Mouse (Mus musculus): ENCODE measurements around the gene Mrpl10. TPM values are rescaled to one million over a fixed set of nuclear protein-coding genes. Genes with fewer than 3 reads are reported as not detected.

The Mrpl10 gene
- total and polyA plus RNA-seq, 2 experiments from 2014 or later: 56.6 to 67.7 TPM

DNA sequence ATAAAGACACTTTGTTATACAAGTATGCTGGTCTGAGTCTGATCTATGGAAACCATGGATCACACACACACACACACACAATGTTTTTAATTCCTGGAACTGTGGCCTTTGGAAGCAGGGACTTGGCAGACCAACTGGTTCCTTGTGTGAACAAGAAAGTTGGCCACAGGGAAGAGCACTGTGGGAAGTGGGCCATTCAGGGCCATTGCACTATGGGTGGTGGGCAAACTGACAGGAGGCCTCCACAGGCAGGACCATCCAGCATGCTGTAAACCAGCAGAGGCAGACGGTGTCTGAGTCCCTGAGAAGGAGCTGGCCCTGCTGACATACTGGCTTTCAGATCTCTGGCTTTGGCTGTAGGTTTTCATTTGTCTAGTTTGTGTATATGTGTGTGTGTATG, 28.0 kb downstream of the Mrpl10 start:
- H3K27ac ChIP-seq (ENCODE audit: low read depth, low read length): no peak overlapping the region
- H3K9me3 ChIP-seq (ENCODE audit: low read length): no peaks in the 10 kb centered on the region
- no peak overlapping the region for H3K9ac ChIP-seq (replicated peaks; ENCODE audit: low read length, poor library complexity, severe bottlenecking)
- no peaks in the 10 kb centered on the region for H3K4me1 ChIP-seq (ENCODE audit: insufficient read depth, low read length)
- H3K27me3 ChIP-seq (ENCODE audit: insufficient read depth, low read length): no peaks in the 10 kb centered on the region
- no peak for TF ChIP-seq CTCF (IDR thresholded peaks at IDR 0.05)
- no peak overlapping the region for H3K4me2 ChIP-seq (ENCODE audit: low read depth, low read length, poor library complexity, severe bottlenecking)
- DNase-seq (ENCODE audit: low spot score): peak; percentile 74
- WGBS: 56% methylated on average over 1 of the region's 1 CpGs
- peak; percentile 34; the same call in 1 of the 2 replicates for ATAC-seq (ENCODE audit: low FRiP score)
- H3K36me3 ChIP-seq (ENCODE audit: insufficient read depth, low read length): peaks cover 15% of the 10 kb centered on the region
- no peak overlapping the region for H3K4me3 ChIP-seq (ENCODE audit: low read depth, low read length)

- no peak overlapping the region for H3K4me2 ChIP-seq (ENCODE audit: low read depth, low read length, poor library complexity, severe bottlenecking)
- no peak overlapping the region for H3K27ac ChIP-seq (ENCODE audit: low read depth, low read length)
- H3K4me3 ChIP-seq (ENCODE audit: low read depth, low read length): no peak overlapping the region
- no peaks in the 10 kb centered on the region for H3K9me3 ChIP-seq (ENCODE audit: low read length)
- peaks cover 15% of the 10 kb centered on the region for H3K36me3 ChIP-seq (ENCODE audit: insufficient read depth, low read length)
- H3K4me1 ChIP-seq (ENCODE audit: insufficient read depth, low read length): no peaks in the 10 kb centered on the region
- no peaks in the 10 kb centered on the region for H3K27me3 ChIP-seq (ENCODE audit: insufficient read depth, low read length)
- no peak for DNase-seq (ENCODE audit: low spot score)
- TF ChIP-seq CTCF (IDR thresholded peaks at IDR 0.05): no peak
- H3K9ac ChIP-seq (replicated peaks; ENCODE audit: low read length, poor library complexity, severe bottlenecking): no peak overlapping the region
- WGBS: 84% methylated on average over 2 of the region's 2 CpGs
- no peak for ATAC-seq (ENCODE audit: low FRiP score)
Measured at GRCm38 (mm10) chr11:97069770-97070169, 28.4 kb downstream of the Mrpl10 start.

- no peak overlapping the region for H3K27ac ChIP-seq (ENCODE audit: low read depth, low read length)
- H3K27me3 ChIP-seq (ENCODE audit: insufficient read depth, low read length): no peaks in the 10 kb centered on the region
- ATAC-seq (ENCODE audit: low FRiP score) (no peak), DNase-seq (ENCODE audit: low spot score) (no peak)
- TF ChIP-seq CTCF (IDR thresholded peaks at IDR 0.05): no peak
- no peak overlapping the region for H3K4me2 ChIP-seq (ENCODE audit: low read depth, low read length, poor library complexity, severe bottlenecking)
- H3K9me3 ChIP-seq (ENCODE audit: low read length): no peaks in the 10 kb centered on the region
- H3K4me3 ChIP-seq (ENCODE audit: low read depth, low read length): no peak overlapping the region
- H3K36me3 ChIP-seq (ENCODE audit: insufficient read depth, low read length): peaks cover 15% of the 10 kb centered on the region
- H3K9ac ChIP-seq (replicated peaks; ENCODE audit: low read length, poor library complexity, severe bottlenecking): no peak overlapping the region
- no peaks in the 10 kb centered on the region for H3K4me1 ChIP-seq (ENCODE audit: insufficient read depth, low read length)
- WGBS: 75% methylated on average over 1 of the region's 1 CpGs
Measured at GRCm38 (mm10) chr11:97071129-97071528, 29.8 kb downstream of the Mrpl10 start.

DNA sequence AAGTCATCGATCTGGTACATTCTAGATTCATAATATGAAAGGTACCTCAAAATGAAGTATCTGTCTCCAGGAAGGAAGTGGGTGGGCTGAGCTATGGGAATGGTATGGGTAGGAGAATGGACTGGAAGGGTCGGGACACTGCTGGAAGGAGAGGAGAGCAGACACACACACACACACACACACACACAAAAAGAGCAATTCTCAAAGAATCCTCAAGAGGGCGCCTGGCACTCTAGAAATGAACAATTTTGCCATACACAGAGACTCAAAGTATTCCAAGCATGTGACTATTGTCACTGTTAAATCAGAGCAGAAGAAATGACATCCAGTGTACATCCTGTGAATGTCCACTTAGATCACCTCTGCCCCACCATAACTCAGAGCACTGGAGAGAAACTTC, 31.2 kb downstream of the Mrpl10 start:
- 26% methylated on average over 3 of the region's 3 CpGs for WGBS
- DNase-seq (ENCODE audit: low spot score) (peak; percentile 89), ATAC-seq (ENCODE audit: low FRiP score) (no peak)
- Histone ChIP-seq H3K27me3 (ENCODE audit: insufficient read depth, low read length) (no peaks in the 10 kb centered on the region), H3K9ac (replicated peaks; ENCODE audit: low read length, poor library complexity, severe bottlenecking) (no peak overlapping the region), H3K36me3 (ENCODE audit: insufficient read depth, low read length) (peaks cover 9% of the 10 kb centered on the region), H3K9me3 (ENCODE audit: low read length) (no peaks in the 10 kb centered on the region), H3K4me1 (ENCODE audit: insufficient read depth, low read length) (no peaks in the 10 kb centered on the region), H3K4me2 (ENCODE audit: low read depth, low read length, poor library complexity, severe bottlenecking) (no peak overlapping the region), H3K4me3 (ENCODE audit: low read depth, low read length) (no peak overlapping the region), H3K27ac (ENCODE audit: low read depth, low read length) (no peak overlapping the region)
- peak; percentile 98 for TF ChIP-seq CTCF (IDR thresholded peaks at IDR 0.05)

DNA sequence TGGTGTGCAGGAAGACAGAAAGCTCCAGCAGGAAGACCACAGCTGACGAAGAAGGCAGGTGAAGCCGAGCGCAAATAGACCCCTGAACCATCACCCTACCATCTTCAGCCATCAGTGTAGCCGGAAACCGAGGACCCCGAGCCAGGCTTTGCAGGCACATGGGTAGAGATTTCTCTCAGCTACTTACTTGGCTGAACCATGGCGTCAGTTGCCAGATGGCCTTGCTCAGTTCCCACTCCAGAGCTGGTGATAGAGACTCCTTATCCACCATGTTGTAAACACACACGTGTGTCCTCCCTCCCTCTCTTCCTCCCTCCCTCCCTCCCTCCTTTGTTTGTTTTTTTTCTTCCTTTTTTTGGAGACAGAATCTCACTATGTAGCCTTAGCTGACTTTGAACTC, 32.9 kb downstream of the Mrpl10 start:
- Histone ChIP-seq H3K4me2 (ENCODE audit: low read depth, low read length, poor library complexity, severe bottlenecking) (no peak overlapping the region), H3K9me3 (ENCODE audit: low read length) (no peaks in the 10 kb centered on the region), H3K36me3 (ENCODE audit: insufficient read depth, low read length) (no peaks in the 10 kb centered on the region), H3K27me3 (ENCODE audit: insufficient read depth, low read length) (no peaks in the 10 kb centered on the region), H3K4me3 (ENCODE audit: low read depth, low read length) (no peak overlapping the region), H3K9ac (replicated peaks; ENCODE audit: low read length, poor library complexity, severe bottlenecking) (no peak overlapping the region), H3K27ac (ENCODE audit: low read depth, low read length) (no peak overlapping the region), H3K4me1 (ENCODE audit: insufficient read depth, low read length) (no peaks in the 10 kb centered on the region)
- no peak for ATAC-seq (ENCODE audit: low FRiP score)
- DNase-seq (ENCODE audit: low spot score): no peak
- WGBS: 79% methylated on average over 8 of the region's 8 CpGs
- TF ChIP-seq CTCF (IDR thresholded peaks at IDR 0.05): no peak

DNA sequence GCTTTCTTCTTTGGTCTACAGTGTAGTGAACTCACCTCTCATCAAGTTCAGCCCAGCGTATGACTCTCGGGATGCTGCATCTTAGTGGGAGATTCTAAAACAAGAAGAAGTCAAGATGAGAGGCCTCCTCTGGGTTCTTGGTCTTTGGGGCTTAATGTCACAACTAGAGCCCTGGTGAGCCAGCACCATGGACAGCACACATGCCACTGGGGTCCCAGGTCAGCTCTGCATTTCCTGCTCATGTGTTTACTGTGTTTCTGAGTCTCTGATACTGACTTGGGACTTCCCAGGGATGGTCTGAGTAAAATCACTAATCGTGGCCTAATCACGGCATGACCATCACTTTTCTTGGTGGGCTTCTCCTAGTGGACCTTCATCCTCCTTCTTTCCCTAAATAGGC, 37.4 kb downstream of the Mrpl10 start:
- no peaks in the 10 kb centered on the region for H3K4me1 ChIP-seq (ENCODE audit: insufficient read depth, low read length)
- TF ChIP-seq CTCF (IDR thresholded peaks at IDR 0.05): no peak
- no peak overlapping the region for H3K9ac ChIP-seq (replicated peaks; ENCODE audit: low read length, poor library complexity, severe bottlenecking)
- 64% methylated on average over 4 of the region's 4 CpGs for WGBS
- no peaks in the 10 kb centered on the region for H3K27me3 ChIP-seq (ENCODE audit: insufficient read depth, low read length)
- no peak overlapping the region for H3K4me2 ChIP-seq (ENCODE audit: low read depth, low read length, poor library complexity, severe bottlenecking)
- no peak overlapping the region for H3K27ac ChIP-seq (ENCODE audit: low read depth, low read length)
- H3K9me3 ChIP-seq (ENCODE audit: low read length): no peaks in the 10 kb centered on the region
- H3K36me3 ChIP-seq (ENCODE audit: insufficient read depth, low read length): no peaks in the 10 kb centered on the region
- no peak for DNase-seq (ENCODE audit: low spot score)
- H3K4me3 ChIP-seq (ENCODE audit: low read depth, low read length): no peak overlapping the region
- ATAC-seq (ENCODE audit: low FRiP score): no peak
